Mouse (Mus musculus) testis, adult 2 months (tissue): ENCODE results near the gene Creb5. TPM values are rescaled to one million over a fixed set of nuclear protein-coding genes. Genes with fewer than 3 reads are reported as not detected.

Source experiments
- H3K27ac ChIP-seq: fragments of 200-500 bp; 2 replicates; pipeline ENCODE4 v1.5.1; 2012; ENCODE audit warnings: low read depth, low read length; ENCODE audit not compliant: control insufficient read depth, insufficient read depth
- H3K27me3 ChIP-seq: fragments of 200-500 bp; 2 replicates; pipeline ENCODE4 v1.6.1; 2012; ENCODE audit warnings: mild to moderate bottlenecking, low read length, moderate library complexity; ENCODE audit not compliant: control insufficient read depth, insufficient read depth
- H3K36me3 ChIP-seq: fragments of 200-500 bp; 2 replicates; pipeline ENCODE4 v1.6.1; 2012; ENCODE audit warnings: mild to moderate bottlenecking, low read length; ENCODE audit not compliant: control insufficient read depth, insufficient read depth
- H3K4me1 ChIP-seq: fragments of 200-500 bp; 2 replicates; pipeline ENCODE4 v1.6.1; 2012; ENCODE audit warnings: low read length; ENCODE audit not compliant: control insufficient read depth, insufficient read depth
- H3K4me3 ChIP-seq: fragments of 200-500 bp; 2 replicates; pipeline ENCODE4 v1.5.1; 2012; ENCODE audit warnings: low read depth, mild to moderate bottlenecking, low read length, moderate library complexity, mixed read lengths; ENCODE audit not compliant: control insufficient read depth
- CTCF ChIP-seq: fragments of 200-500 bp; IDR thresholded peaks from 2 replicates; pipeline ENCODE4 v1.5.1; 2012; ENCODE audit warnings: low read depth, mild to moderate bottlenecking, inconsistent platforms, low read length, moderate library complexity; ENCODE audit not compliant: control insufficient read depth, insufficient read depth, insufficient replicate concordance
- POLR2A ChIP-seq: fragments of 200-500 bp; IDR thresholded peaks from 2 replicates; pipeline ENCODE4 v1.6.1; 2012; ENCODE audit warnings: low read depth, mild to moderate bottlenecking, inconsistent platforms, low read length, moderate library complexity; ENCODE audit not compliant: control insufficient read depth
- polyA plus RNA-seq: library from polyadenylated mRNA; depleted of rRNA; stranded (reverse); fragments of >200 nt; gene quantifications from 2 replicates; pipeline ENCODE4 v1.2.3, GENCODE M21; 2012

Creb5 gene
- polyA plus RNA-seq, 1 experiment, result 0.26 TPM

- H3K36me3 ChIP-seq, result no peaks in the 10 kb centered on the region
- no peaks in the 10 kb centered on the region for H3K4me1 ChIP-seq
- H3K27me3 ChIP-seq, result no peaks in the 10 kb centered on the region
- H3K27ac ChIP-seq, result no peak overlapping the region
- no peak for TF ChIP-seq CTCF
- TF ChIP-seq POLR2A, result no peak
- H3K4me3 ChIP-seq, result no peak overlapping the region
Measured at GRCm38 (mm10) chr6:53704440-53704839, 417.4 kb downstream of the Creb5 start.

DNA sequence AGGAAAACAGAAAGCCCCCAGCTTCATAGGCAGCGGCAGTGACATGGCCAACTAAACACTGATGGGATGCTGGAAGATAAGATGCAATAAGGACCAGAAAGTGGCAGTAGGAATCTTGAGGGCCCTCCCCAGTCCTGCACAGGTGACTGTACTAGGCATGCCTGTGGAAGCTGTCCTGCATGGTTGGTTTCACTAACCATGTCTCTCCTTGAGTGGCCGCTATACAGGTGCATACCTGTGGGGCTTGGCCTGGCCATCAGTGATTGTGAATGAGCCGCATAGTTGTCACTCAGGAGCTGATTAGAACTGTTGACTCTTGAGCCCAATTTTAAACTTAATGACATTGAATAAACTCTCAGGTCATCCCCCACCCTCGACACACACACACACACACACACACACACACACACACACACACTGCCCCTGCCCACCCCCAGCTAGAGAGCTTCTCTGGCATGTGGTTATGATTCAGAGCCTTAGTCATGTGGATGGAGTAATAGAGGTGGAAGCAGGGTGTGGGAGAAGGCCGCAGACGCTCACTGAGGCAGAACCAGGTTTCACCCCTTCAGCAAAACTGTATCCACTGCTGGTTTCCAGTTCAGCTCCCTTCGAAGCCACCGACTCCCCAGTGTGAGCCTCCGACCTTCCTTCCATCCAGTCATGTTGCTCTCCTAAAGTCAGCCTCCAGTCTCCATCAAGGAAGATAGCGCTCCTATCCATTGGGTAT lies 419.7 kb downstream of the Creb5 start:
- Histone ChIP-seq H3K27me3 (no peaks in the 10 kb centered on the region), H3K4me1 (no peaks in the 10 kb centered on the region)
- no peak for TF ChIP-seq POLR2A
- TF ChIP-seq CTCF, result no peak

DNA sequence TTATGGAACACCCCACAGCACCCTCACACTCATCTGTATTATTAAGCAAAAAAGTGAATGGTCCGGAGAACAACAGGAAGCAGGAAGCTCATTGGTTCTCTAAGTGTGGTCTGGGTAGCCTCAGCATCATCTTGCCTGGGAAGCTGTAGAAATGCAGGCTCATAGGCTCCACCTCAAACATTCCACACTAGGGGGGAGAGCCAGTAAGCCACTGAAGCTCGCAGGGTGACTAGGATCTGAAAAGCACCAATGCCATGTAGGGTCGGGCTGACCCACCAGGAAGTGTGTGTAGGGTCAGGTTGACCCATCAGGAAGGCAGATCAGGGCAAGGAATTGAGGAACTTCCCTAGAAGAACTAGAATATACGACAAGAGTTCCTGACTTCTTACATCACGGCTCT lies 420.7 kb downstream of the Creb5 start:
- Histone ChIP-seq H3K36me3 (no peaks in the 10 kb centered on the region), H3K27ac (no peak overlapping the region), H3K27me3 (no peaks in the 10 kb centered on the region), H3K4me3 (no peak overlapping the region), H3K4me1 (no peaks in the 10 kb centered on the region)
- TF ChIP-seq CTCF, result no peak
- TF ChIP-seq POLR2A, result no peak

More for the DNA sequence above, 419.7 kb downstream of the Creb5 start:
- H3K36me3 ChIP-seq, result no peaks in the 10 kb centered on the region
- H3K27ac ChIP-seq, result no peak overlapping the region
- H3K4me3 ChIP-seq, result no peak overlapping the region

DNA sequence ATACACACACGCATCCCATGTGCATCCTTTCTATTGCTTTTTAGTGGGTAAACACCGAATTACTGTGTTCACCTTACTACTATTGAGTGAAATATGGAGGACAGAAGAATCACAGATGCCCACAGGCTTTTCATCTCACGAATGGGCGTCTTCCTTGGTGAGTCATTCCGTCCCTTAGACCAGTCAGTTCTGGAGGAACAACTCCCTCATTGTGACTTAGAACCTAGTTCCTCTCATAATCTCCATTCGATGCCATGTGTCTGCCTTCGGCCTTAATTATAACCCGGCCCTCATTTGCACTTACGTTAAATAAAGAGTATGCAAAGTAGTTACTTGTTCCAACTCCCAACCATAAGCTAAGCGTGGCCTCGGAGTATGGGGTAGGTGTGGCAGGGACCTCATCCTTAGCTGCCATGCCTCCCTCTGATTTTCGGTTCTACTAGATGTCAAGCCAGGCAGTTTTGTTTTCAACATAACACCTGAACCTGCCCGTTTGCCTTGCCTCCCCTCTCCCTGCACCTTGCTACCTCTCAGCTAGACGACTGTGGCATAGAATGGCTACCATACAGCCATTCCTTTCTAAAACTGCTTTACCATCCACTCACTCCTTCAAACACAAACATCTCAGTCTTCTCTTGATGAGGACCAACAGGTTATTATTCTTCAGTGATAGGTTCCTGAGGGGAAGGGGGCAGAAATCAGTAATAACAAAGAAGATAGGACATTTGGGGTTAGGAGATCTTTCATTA lies 422.8 kb downstream of the Creb5 start:
- no peaks in the 10 kb centered on the region for H3K36me3 ChIP-seq
- no peaks in the 10 kb centered on the region for H3K27me3 ChIP-seq
- H3K27ac ChIP-seq, result no peak overlapping the region
- TF ChIP-seq CTCF (no peak), POLR2A (no peak)
- no peaks in the 10 kb centered on the region; the same call in 1 of the 2 replicates for H3K4me1 ChIP-seq
- H3K4me3 ChIP-seq, result no peak overlapping the region

DNA sequence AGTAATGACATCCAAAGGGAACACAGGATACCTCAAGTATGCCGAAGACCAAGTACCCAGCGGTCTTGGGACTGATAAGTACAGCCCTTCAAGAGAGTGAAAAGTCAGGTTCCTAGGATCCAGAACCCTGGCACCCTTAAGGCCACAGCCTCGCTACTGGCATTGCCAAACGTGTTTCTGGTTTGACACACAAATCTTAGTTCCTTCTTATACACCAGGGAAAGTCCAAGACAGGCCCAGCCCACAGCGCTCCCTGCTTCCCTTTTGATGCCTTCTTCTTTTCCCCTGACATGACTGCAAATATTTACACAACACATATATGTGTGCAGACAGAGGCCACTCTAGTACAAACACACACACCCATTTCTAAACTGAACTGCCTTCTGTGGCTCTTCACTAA lies 423.5 kb downstream of the Creb5 start:
- Histone ChIP-seq H3K27ac (no peak overlapping the region), H3K4me3 (no peak overlapping the region), H3K4me1 (no peaks in the 10 kb centered on the region; the same call in 1 of the 2 replicates), H3K27me3 (no peaks in the 10 kb centered on the region), H3K36me3 (no peaks in the 10 kb centered on the region)
- TF ChIP-seq POLR2A (no peak), CTCF (no peak)

GRCm38 (mm10) chr6:53713152-53713551 lies 426.1 kb downstream of the Creb5 start:
- no peaks in the 10 kb centered on the region; the same call in 1 of the 2 replicates for H3K4me1 ChIP-seq
- TF ChIP-seq POLR2A (no peak), CTCF (no peak)
- no peak overlapping the region for H3K27ac ChIP-seq
- H3K4me3 ChIP-seq, result no peak overlapping the region
- H3K36me3 ChIP-seq, result no peaks in the 10 kb centered on the region
- no peaks in the 10 kb centered on the region for H3K27me3 ChIP-seq

GRCm38 (mm10) chr6:53714908-53715321 lies 427.8 kb downstream of the Creb5 start:
- H3K27ac ChIP-seq, result no peak overlapping the region
- no peaks in the 10 kb centered on the region; the same call in 1 of the 2 replicates for H3K4me1 ChIP-seq
- no peaks in the 10 kb centered on the region for H3K36me3 ChIP-seq
- no peak for TF ChIP-seq CTCF
- TF ChIP-seq POLR2A, result no peak
- peak overlapping the region; percentile 8 for H3K4me3 ChIP-seq
- no peaks in the 10 kb centered on the region for H3K27me3 ChIP-seq
